Mouse (Mus musculus) frontal cortex, postnatal 25 days (tissue): ENCODE measurements around the gene Gm2832.
"Not testable (repeated sequence)": the region's sequence is repeated elsewhere in the genome, so short reads cannot be mapped to it uniquely, and the experiment has no call there.

Source experiments
- DNase-seq, 2 experiments: peaks; one replicate each; pipeline ENCODE4 v3.0.0; 2022; ENCODE audit warnings: low spot score in 2 of 2

Gm2832 gene

GRCm38 (mm10) chr14:41278505-41278904 lies at the start of gene Gm2832:
Gene Gm2832, plus strand, starts transcription at chr14:41278805.
- not testable (repeated sequence) for DNase-seq

GRCm38 (mm10) chr14:41263296-41263695 lies 15.3 kb upstream of the Gm2832 start:
- peak; percentile 49 to 52 for DNase-seq

GRCm38 (mm10) chr14:41263853-41264755 lies 14.5 kb upstream of the Gm2832 start:
- peak; percentile 25 to 40 for DNase-seq

- peak; percentile 65 to 68 for DNase-seq
These were observed 13.6 kb upstream of the Gm2832 start for GRCm38 (mm10) chr14:41264756-41265566.

- not testable (repeated sequence) for DNase-seq
These were observed 7.4 kb downstream of the Gm2832 start for GRCm38 (mm10) chr14:41285965-41286364.
